Mouse (Mus musculus): ENCODE results near the gene Tmem185b. TPM values are rescaled to one million over a fixed set of nuclear protein-coding genes. Genes with fewer than 3 reads are reported as not detected.

Gene Tmem185b
- 1 to 10 TPM; 7.5 to 8.5 TPM for total RNA-seq (2021)
- long read RNA-seq, experiment 1, transcript Tmem185b-202 (1 exons, 2,824 nt) = major isoform, 5 of 5 reads
- long read RNA-seq, experiment 1, partial matches to known transcripts = 0 of 5 reads
- long read RNA-seq, experiment 1, other reads (novel, unspliced or antisense) = 0 of 5 reads
- long read RNA-seq, experiment 2, transcript Tmem185b-202 (1 exons, 2,824 nt) = major isoform, 7 of 7 reads
- long read RNA-seq, experiment 2, partial matches to known transcripts = 0 of 7 reads
- long read RNA-seq, experiment 2, other reads (novel, unspliced or antisense) = 0 of 7 reads

- peak; percentile 96 for DNase-seq
These were observed at the start of gene Tmem185b for GRCm38 (mm10) chr1:119525689-119526591. Gene Tmem185b (plus strand): TSS chr1:119526160.

- DNase-seq = no peak
These were observed 49.0 kb upstream of the Tmem185b start for GRCm38 (mm10) chr1:119476905-119477353.

GRCm38 (mm10) chr1:119479641-119480040 lies 46.3 kb upstream of the Tmem185b start:
- DNase-seq = no peak

- no peak for DNase-seq
These were observed 45.3 kb upstream of the Tmem185b start for GRCm38 (mm10) chr1:119480678-119481077.

- DNase-seq = no peak
These were observed 44.6 kb upstream of the Tmem185b start for GRCm38 (mm10) chr1:119481205-119481932.

GRCm38 (mm10) chr1:119482891-119483290 lies 43.1 kb upstream of the Tmem185b start:
- DNase-seq = no peak

- no peak for DNase-seq
These were observed 41.5 kb upstream of the Tmem185b start for GRCm38 (mm10) chr1:119484457-119484856.

GRCm38 (mm10) chr1:119485825-119486224 lies 40.1 kb upstream of the Tmem185b start:
- no peak for DNase-seq

GRCm38 (mm10) chr1:119487917-119488590 lies 37.9 kb upstream of the Tmem185b start:
- DNase-seq = no peak

GRCm38 (mm10) chr1:119490765-119491164 lies 35.2 kb upstream of the Tmem185b start:
- DNase-seq = no peak

- peak; percentile 80 for DNase-seq
These were observed 33.9 kb upstream of the Tmem185b start for GRCm38 (mm10) chr1:119492097-119492496.

GRCm38 (mm10) chr1:119492505-119492904 lies 33.5 kb upstream of the Tmem185b start:
- DNase-seq = no peak

- peak; percentile 58 for DNase-seq
These were observed 31.8 kb upstream of the Tmem185b start for GRCm38 (mm10) chr1:119494024-119494711.

- DNase-seq = no peak
These were observed 31.1 kb upstream of the Tmem185b start for GRCm38 (mm10) chr1:119494712-119495395.

- no peak for DNase-seq
These were observed 30.6 kb upstream of the Tmem185b start for GRCm38 (mm10) chr1:119495396-119495775.

GRCm38 (mm10) chr1:119497346-119498004 lies 28.5 kb upstream of the Tmem185b start:
- no peak for DNase-seq

- no peak for DNase-seq
These were observed 27.3 kb upstream of the Tmem185b start for GRCm38 (mm10) chr1:119498536-119499231.

GRCm38 (mm10) chr1:119499456-119499855 lies 26.5 kb upstream of the Tmem185b start:
- DNase-seq = no peak

GRCm38 (mm10) chr1:119501881-119502280 lies 24.1 kb upstream of the Tmem185b start:
- DNase-seq = no peak

Data from gastrocnemius, postnatal 10 days (tissue).